Mouse (Mus musculus): ENCODE measurements around the gene Wiz. TPM values are rescaled to one million over a fixed set of nuclear protein-coding genes. Genes with fewer than 3 reads are reported as not detected.

The Wiz gene
- polyA plus RNA-seq, 1 experiment from 2014 or later: 45.8 TPM

DNA sequence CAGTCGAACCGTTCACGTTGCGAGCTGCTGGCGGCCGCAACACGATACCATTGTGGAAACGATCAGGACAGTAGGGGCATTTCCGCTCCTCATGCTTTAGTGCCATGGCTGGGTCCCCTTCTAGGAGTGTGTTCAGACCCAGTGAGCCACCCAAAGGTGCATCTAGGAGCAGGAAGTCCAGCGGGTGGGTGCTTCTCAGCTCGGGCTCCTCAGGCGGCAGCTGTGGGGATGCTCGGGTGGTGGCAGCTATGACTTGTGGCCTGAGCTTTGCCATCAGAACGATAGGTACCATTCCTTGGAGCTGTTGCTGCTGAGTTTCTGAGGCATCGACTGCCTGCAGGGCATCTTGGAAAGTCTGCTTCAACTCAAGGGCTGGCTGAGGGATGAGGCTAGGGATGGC lies 12.8 kb downstream of the Wiz start:
- WGBS: 91% methylated on average over 15 of the region's 15 CpGs
- no peak overlapping the region for H3K4me3 ChIP-seq
- no peak overlapping the region for H3K9ac ChIP-seq
- H3K4me1 ChIP-seq (replicated peaks): no peaks in the 10 kb centered on the region
- no peak overlapping the region for H3K4me2 ChIP-seq
- H3K36me3 ChIP-seq: peaks cover 28% of the 10 kb centered on the region
- no peaks in the 10 kb centered on the region for H3K9me3 ChIP-seq
- no peaks in the 10 kb centered on the region for H3K27me3 ChIP-seq
- H3K27ac ChIP-seq (replicated peaks): no peak overlapping the region
- no peak for ATAC-seq (ENCODE audit: low FRiP score, low read depth)

DNA sequence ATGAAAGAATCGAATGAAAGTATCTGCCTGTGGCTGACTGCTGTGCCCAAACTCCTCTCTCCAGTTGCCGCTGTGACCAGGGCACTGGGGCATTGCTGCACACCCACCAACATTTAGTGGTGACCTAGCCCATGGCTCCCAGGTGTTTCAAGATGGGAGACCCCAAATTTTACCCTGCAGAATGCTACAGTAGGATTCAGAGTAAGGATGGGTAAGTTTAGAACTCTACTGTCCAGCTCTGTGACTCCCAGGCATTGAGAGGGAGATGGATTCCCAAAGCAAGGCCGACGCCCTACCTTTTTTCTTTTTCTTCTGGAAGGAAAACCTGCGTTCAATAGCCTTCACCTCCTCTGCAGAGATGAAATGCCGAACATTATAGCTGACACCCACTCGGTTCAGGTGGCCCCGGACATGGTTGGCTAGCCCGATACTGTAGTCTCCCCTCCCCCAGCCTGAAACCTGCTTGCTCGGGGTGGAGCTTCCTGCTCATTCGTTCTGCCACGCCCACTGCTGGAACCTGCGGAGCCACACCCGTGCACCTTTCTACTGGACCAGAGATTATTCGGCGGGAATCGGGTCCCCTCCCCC lies 20.2 kb downstream of the Wiz start:
- H3K27me3 ChIP-seq: no peaks in the 10 kb centered on the region
- no peak for ATAC-seq (ENCODE audit: low FRiP score, low read depth)
- H3K36me3 ChIP-seq: peaks cover 4% of the 10 kb centered on the region; the same call in 1 of the 2 replicates
- H3K4me2 ChIP-seq: peak overlapping the region; percentile 38
- no peak overlapping the region for H3K4me3 ChIP-seq
- no peak overlapping the region for H3K27ac ChIP-seq (replicated peaks)
- H3K9ac ChIP-seq: no peak overlapping the region
- 17% methylated on average over 12 of the region's 17 CpGs for WGBS
- H3K9me3 ChIP-seq: no peaks in the 10 kb centered on the region
- H3K4me1 ChIP-seq (replicated peaks): peaks cover 10% of the 10 kb centered on the region; the same call in 1 of the 2 replicates

GRCm38 (mm10) chr17:32367706-32368105 lies 21.5 kb downstream of the Wiz start:
- Histone ChIP-seq H3K4me2 (no peak overlapping the region), H3K4me1 (replicated peaks) (peaks cover 20% of the 10 kb centered on the region), H3K4me3 (no peak overlapping the region), H3K9me3 (no peaks in the 10 kb centered on the region), H3K36me3 (peaks cover 4% of the 10 kb centered on the region; the same call in 1 of the 2 replicates), H3K9ac (no peak overlapping the region), H3K27me3 (no peaks in the 10 kb centered on the region), H3K27ac (replicated peaks) (no peak overlapping the region)
- no peak for ATAC-seq (ENCODE audit: low FRiP score, low read depth)
- 91% methylated on average over 11 of the region's 11 CpGs for WGBS

DNA sequence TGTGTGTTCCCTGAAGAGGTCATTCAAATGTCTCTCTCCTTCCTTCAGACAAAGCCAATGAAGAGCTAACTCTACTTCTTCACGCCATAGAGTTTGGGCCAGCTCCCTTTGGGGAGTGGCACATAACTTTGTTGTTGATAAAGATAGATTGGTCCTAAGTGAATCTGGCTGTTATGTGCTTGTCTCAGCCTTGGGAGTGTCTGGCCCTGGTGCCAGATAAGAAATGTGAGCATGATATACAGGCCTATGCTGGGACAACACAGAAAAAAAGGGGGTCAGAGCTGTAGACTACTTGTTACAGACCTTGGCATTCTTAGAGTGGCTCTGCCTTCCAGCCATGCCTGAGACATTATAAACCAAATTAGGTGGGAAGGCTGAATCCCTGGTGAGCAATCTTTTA lies 23.9 kb downstream of the Wiz start:
- no peaks in the 10 kb centered on the region for H3K9me3 ChIP-seq
- no peak for ATAC-seq (ENCODE audit: low FRiP score, low read depth)
- peaks cover 20% of the 10 kb centered on the region for H3K36me3 ChIP-seq
- no peak overlapping the region for H3K4me2 ChIP-seq
- H3K27me3 ChIP-seq: no peaks in the 10 kb centered on the region
- peaks cover 34% of the 10 kb centered on the region for H3K4me1 ChIP-seq (replicated peaks)
- H3K9ac ChIP-seq: no peak overlapping the region
- H3K4me3 ChIP-seq: no peak overlapping the region
- WGBS: 70% methylated on average over 1 of the region's 1 CpGs
- H3K27ac ChIP-seq (replicated peaks): no peak overlapping the region

GRCm38 (mm10) chr17:32364850-32365249 lies 24.4 kb downstream of the Wiz start:
- 70% methylated on average over 5 of the region's 5 CpGs for WGBS
- H3K9me3 ChIP-seq: no peaks in the 10 kb centered on the region
- peak overlapping the region; percentile 87 for H3K4me2 ChIP-seq
- peaks cover 24% of the 10 kb centered on the region for H3K36me3 ChIP-seq
- ATAC-seq (ENCODE audit: low FRiP score, low read depth): peak; percentile 20; the same call in 1 of the 2 replicates
- H3K27ac ChIP-seq (replicated peaks): peak overlapping the region; percentile 78
- peak overlapping the region; percentile 82 for H3K4me3 ChIP-seq
- peak overlapping the region; percentile 74; the same call in 1 of the 2 replicates for H3K9ac ChIP-seq
- H3K27me3 ChIP-seq: no peaks in the 10 kb centered on the region
- peaks cover 34% of the 10 kb centered on the region for H3K4me1 ChIP-seq (replicated peaks)

DNA sequence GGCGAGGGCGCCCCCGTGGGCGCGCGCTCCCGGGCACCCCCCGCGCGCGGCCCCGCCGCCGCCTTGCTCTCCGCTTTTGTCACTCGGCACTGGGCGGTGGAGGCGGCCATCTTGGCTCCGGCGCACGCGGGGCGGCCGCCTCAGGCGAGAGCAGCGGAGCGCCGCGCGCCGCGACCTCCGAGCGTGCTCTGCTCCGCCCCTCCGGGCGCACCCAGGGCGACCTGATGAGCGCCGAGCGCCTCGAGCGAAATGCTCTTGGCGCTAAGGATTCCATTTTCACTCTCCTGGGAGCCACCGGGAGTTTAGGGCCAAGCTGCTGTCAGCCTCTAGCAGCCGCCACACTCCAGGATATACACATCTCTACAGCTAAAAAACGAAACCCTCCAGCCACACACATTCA lies 24.9 kb downstream of the Wiz start:
- Histone ChIP-seq H3K27ac (replicated peaks) (peak overlapping the region; percentile 78), H3K27me3 (no peaks in the 10 kb centered on the region), H3K36me3 (peaks cover 29% of the 10 kb centered on the region), H3K4me2 (peak overlapping the region; percentile 87), H3K9ac (peak overlapping the region; percentile 74), H3K4me1 (replicated peaks) (peaks cover 34% of the 10 kb centered on the region), H3K9me3 (no peaks in the 10 kb centered on the region), H3K4me3 (peak overlapping the region; percentile 82)
- peak; percentile 95 for ATAC-seq (ENCODE audit: low FRiP score, low read depth)
- WGBS: under 1% methylated on average over 42 of the region's 47 CpGs

- Histone ChIP-seq H3K4me2 (peak overlapping the region; percentile 87), H3K4me3 (peak overlapping the region; percentile 82), H3K27ac (replicated peaks) (peak overlapping the region; percentile 78), H3K27me3 (no peaks in the 10 kb centered on the region), H3K9ac (peak overlapping the region; percentile 74), H3K4me1 (replicated peaks) (peaks cover 34% of the 10 kb centered on the region), H3K9me3 (no peaks in the 10 kb centered on the region), H3K36me3 (peaks cover 34% of the 10 kb centered on the region)
- under 1% methylated on average over 25 of the region's 50 CpGs for WGBS
- ATAC-seq (ENCODE audit: low FRiP score, low read depth): peak; percentile 54
Observed at GRCm38 (mm10) chr17:32363821-32364301, 25.4 kb downstream of the Wiz start.

GRCm38 (mm10) chr17:32362686-32363085 lies 26.6 kb downstream of the Wiz start:
- Histone ChIP-seq H3K27me3 (no peaks in the 10 kb centered on the region), H3K4me1 (replicated peaks) (peaks cover 34% of the 10 kb centered on the region), H3K4me3 (peak overlapping the region; percentile 82), H3K36me3 (peaks cover 46% of the 10 kb centered on the region), H3K4me2 (peak overlapping the region; percentile 87), H3K27ac (replicated peaks) (no peak overlapping the region), H3K9me3 (no peaks in the 10 kb centered on the region), H3K9ac (no peak overlapping the region)
- no peak for ATAC-seq (ENCODE audit: low FRiP score, low read depth)
- 84% methylated on average over 4 of the region's 4 CpGs for WGBS

DNA sequence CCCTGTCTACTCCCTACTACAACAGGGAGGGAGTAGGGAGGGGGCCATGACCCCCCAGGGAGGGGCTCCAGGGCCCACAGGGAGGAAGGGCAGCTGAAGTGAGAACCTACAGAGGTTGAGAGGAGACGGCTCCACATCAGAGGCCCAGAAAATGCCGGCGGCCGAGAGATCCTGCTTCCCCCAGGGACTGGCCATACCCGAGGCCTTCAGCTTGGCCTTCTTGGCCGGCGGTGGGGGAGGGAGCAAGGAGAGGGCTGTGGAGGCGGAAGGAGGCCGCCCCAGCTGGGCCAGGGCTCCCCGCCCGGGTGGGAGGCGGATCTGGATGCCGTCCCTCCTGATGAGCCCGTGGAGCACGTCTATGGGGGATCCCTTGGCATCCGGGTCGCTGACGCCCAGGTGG lies 29.3 kb downstream of the Wiz start:
- H3K9ac ChIP-seq: no peak overlapping the region

GRCm38 (mm10) chr17:32358943-32359340 lies 30.3 kb downstream of the Wiz start:
- Histone ChIP-seq H3K4me1 (replicated peaks) (peaks cover 34% of the 10 kb centered on the region), H3K9me3 (no peaks in the 10 kb centered on the region), H3K36me3 (peaks cover 74% of the 10 kb centered on the region), H3K27me3 (no peaks in the 10 kb centered on the region), H3K4me2 (no peak overlapping the region), H3K9ac (no peak overlapping the region), H3K4me3 (no peak overlapping the region), H3K27ac (replicated peaks) (no peak overlapping the region)
- no peak for ATAC-seq (ENCODE audit: low FRiP score, low read depth)
- WGBS: 96% methylated on average over 6 of the region's 6 CpGs

More for the DNA sequence above, 29.3 kb downstream of the Wiz start:
- H3K4me3 ChIP-seq: no peak overlapping the region
- H3K9me3 ChIP-seq: no peaks in the 10 kb centered on the region
- H3K27ac ChIP-seq (replicated peaks): no peak overlapping the region
- peaks cover 29% of the 10 kb centered on the region for H3K4me1 ChIP-seq (replicated peaks)
- no peaks in the 10 kb centered on the region for H3K27me3 ChIP-seq
- H3K4me2 ChIP-seq: no peak overlapping the region
- ATAC-seq (ENCODE audit: low FRiP score, low read depth): no peak
- peaks cover 69% of the 10 kb centered on the region for H3K36me3 ChIP-seq
- 91% methylated on average over 18 of the region's 18 CpGs for WGBS

DNA sequence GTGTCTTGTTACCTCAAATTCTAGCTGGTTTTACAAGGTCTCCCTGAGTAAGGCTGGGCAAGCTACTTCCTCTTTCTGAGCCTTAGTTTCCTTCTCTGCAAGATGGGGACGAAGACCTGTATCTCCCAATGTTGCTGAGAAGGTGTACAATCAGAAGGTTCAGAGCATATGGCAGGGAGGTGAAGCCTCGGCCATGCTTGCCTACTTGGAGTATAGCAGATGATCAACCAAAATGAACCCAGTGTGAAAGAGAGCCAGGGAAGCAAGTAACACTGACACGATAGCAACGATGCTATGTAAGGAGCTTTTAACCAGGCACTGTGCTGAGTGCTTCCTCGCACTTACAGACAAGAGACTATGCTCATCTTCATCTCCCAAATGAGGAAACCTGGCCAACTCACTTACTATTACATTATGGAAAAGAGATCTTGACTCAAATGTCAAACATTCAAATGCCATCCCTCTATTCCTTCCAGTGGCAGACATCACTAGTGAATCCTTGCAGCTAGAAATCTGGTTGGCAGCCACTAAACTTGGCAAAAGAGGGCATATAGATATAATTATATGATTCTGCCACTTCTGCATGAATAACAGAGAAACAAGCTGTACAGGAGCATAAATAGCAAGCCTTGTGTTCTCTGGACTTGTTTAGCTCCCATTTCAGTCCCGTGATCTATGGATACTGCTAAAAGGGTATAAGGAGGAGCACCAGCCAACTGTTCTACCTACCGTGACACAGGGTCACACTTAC lies 30.9 kb downstream of the Wiz start:
- Histone ChIP-seq H3K36me3 (peaks cover 74% of the 10 kb centered on the region), H3K4me1 (replicated peaks) (peaks cover 35% of the 10 kb centered on the region)
- no peak for ATAC-seq (ENCODE audit: low FRiP score, low read depth)

More for the DNA sequence above, 30.9 kb downstream of the Wiz start:
- H3K4me2 ChIP-seq: no peak overlapping the region
- H3K27me3 ChIP-seq: no peaks in the 10 kb centered on the region
- H3K4me3 ChIP-seq: no peak overlapping the region
- no peak overlapping the region for H3K9ac ChIP-seq
- WGBS: 96% methylated on average over 7 of the region's 7 CpGs
- no peaks in the 10 kb centered on the region for H3K9me3 ChIP-seq
- H3K27ac ChIP-seq (replicated peaks): no peak overlapping the region
